Mouse (Mus musculus) Muller cell, postnatal 12 days (primary cell): ENCODE measurements at regions not wholly inside any gene's neighbourhood (a gene's known extent, or its start where the extent isn't known, plus 50 kb on each side); places are given as distances from the start of the nearest gene placed in this dataset.

Experiments
- DNase-seq: peaks from one replicate; pipeline ENCODE4 v3.0.0-alpha.2; 2015; ENCODE audit errors: inconsistent ontology term

GRCm38 (mm10) chr2:51238131-51238931, 89.4 kb upstream of the Rnd3 start:
- peak; percentile 28 for DNase-seq

- peak; percentile 64 for DNase-seq
These were observed 88.5 kb upstream of the Rnd3 start for GRCm38 (mm10) chr2:51237451-51237850.

DNA sequence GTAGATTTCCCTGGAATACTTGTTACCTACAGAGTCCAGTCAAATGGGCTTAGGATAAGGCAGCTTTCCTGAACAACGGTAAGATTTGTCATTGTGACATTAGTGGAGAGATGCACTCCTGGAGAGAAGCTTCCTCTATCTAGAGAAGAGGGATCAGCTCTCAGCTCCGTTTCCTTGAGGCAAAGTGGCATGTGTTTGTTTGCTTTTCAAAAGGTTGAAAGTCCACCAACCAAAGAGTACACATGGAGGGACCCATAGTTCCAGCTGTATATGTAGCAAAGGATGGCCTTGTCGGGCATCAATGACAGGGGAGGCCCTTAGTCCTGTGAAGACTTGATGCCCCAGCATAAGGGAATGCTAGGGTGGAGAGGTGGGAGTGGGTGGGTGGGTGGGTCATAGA, 87.9 kb upstream of the Rnd3 start:
- no peak for DNase-seq

GRCm38 (mm10) chr2:51234427-51234826, 85.5 kb upstream of the Rnd3 start:
- no peak for DNase-seq

GRCm38 (mm10) chr2:51222851-51223250, 73.9 kb upstream of the Rnd3 start:
- peak; percentile 79 for DNase-seq

DNA sequence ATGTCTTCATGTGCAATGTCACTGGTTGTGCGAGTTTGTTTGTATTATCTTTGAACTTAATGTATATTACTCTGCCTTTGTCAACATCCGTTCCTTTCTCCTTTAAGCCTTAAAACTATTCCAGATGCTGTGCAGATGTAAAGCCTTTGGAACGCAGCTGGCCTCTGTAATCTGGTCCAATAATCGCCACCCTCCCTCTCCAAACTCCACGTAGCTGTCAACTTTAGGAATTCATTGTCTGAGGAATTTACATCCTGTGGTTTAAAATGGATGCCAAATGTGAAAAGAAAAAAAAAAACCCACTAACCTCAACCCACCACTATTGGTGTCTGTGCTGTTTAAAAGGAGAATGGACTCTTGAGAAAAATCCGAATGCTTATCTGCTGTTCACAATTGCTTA, 70.8 kb upstream of the Rnd3 start:
- peak; percentile 37 for DNase-seq

- no peak for DNase-seq
These were observed 58.5 kb upstream of the Rnd3 start for GRCm38 (mm10) chr2:51207150-51208022.

DNA sequence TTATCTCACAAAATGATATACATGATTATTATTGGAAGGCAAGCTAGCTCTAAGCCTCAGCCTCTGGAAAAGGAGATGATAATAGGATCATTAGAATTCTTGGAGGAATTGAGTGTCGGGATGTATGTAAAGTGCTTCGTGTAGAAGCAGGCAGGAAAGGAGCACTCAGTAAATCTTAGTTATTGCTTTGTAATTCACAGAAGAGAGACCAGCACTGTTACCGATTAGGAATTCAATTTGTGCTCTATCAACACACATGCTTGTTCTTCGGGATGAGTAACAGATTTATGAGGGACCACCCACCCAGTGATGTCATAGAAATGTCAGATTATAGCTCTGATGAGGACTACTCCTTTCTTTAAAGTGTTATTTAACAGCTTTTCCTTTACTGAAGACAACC, 57.4 kb upstream of the Rnd3 start:
- DNase-seq: no peak
